Mouse (Mus musculus) forebrain, embryonic 11.5 days (tissue): ENCODE measurements at regions not wholly inside any gene's neighbourhood (a gene's known extent, or its start where the extent isn't known, plus 50 kb on each side); places are given as distances from the start of the nearest gene placed in this dataset.
A peak's percentile ranks its signal among the peaks of the same experiment; 100 is the strongest.

Experiments used
- ATAC-seq: fragments of 200-750 bp; cut with Nextera tagmentation; replicated peaks from 2 replicates; pipeline ENCODE4 v1.8.0; 2017; ENCODE audit warnings: moderate TSS enrichment; ENCODE audit not compliant: low FRiP score
- DNase-seq: peaks from one replicate; pipeline ENCODE4 v3.0.0-alpha.2; 2017; ENCODE audit warnings: low spot score
- H3K27ac ChIP-seq: fragments of 300-500 bp; sonication (generic); 2 replicates; pipeline ENCODE4 v1.5.1; 2014; ENCODE audit warnings: low read depth, low read length
- H3K27me3 ChIP-seq: fragments of 300-500 bp; sonication (generic); 2 replicates; pipeline ENCODE4 v1.6.1; 2014; ENCODE audit warnings: mild to moderate bottlenecking, low read length, mixed read lengths; ENCODE audit not compliant: control insufficient read depth, insufficient read depth
- H3K36me3 ChIP-seq: fragments of 300-500 bp; sonication (generic); 2 replicates; pipeline ENCODE4 v1.6.1; 2014; ENCODE audit warnings: mild to moderate bottlenecking, low read length, moderate library complexity, mixed read lengths; ENCODE audit not compliant: control insufficient read depth, insufficient read depth
- H3K4me1 ChIP-seq: fragments of 300-500 bp; sonication (generic); replicated peaks from 2 replicates; pipeline ENCODE4 v1.6.1; 2014; ENCODE audit warnings: low read length, mixed read lengths; ENCODE audit not compliant: control insufficient read depth, insufficient read depth
- H3K4me2 ChIP-seq: fragments of 300-500 bp; sonication (generic); 2 replicates; pipeline ENCODE4 v1.6.1; 2014; ENCODE audit warnings: low read depth, mild to moderate bottlenecking, low read length, moderate library complexity, mixed read lengths; ENCODE audit not compliant: severe bottlenecking
- H3K4me3 ChIP-seq: fragments of 300-500 bp; sonication (generic); 2 replicates; pipeline ENCODE4 v1.5.1; 2014; ENCODE audit warnings: low read depth, low read length
- H3K9ac ChIP-seq: fragments of 300-500 bp; sonication (generic); 2 replicates; pipeline ENCODE4 v1.6.1; 2014; ENCODE audit warnings: low read length
- H3K9me3 ChIP-seq: fragments of 300-500 bp; sonication (generic); 2 replicates; pipeline ENCODE4 v1.6.1; 2016; ENCODE audit warnings: low read length, mixed read lengths; ENCODE audit not compliant: control insufficient read depth
- WGBS: fragments of 180-500 bp; shearing (Covaris S2); extraction: QIAGEN DNeasy Blood & Tissue Kit; methylation state at CpG from one replicate; pipeline ENCODE4 v1.1.7; 2014; 5-methylcytosine and 5-hydroxymethylcytosine counted together

DNA sequence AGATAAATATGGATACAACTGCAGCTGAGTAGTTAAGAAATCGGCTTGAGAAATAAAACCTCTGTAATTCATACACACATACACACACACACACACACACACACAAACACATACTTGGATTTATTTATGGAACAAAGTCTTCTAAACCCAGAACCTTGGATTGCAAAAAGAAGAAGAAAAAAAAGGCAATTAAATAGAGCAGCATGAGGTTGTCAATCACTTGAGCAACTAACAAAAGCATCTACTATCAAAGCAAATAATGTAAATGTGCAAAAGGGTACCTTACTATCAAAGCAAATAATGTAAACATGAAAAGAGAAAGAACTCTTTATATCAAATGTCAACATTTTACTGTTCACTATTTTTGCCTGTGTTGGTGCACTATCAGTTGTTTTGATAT is 826.1 kb upstream of the Nr2f1 start:
- 9% methylated on average over 1 of the region's 1 CpGs for WGBS
- no peaks in the 10 kb centered on the region for H3K27me3 ChIP-seq
- no peaks in the 10 kb centered on the region for H3K36me3 ChIP-seq
- no peak overlapping the region for H3K4me3 ChIP-seq
- peak; percentile 51 for ATAC-seq
- peaks cover 5% of the 10 kb centered on the region; the same call in 1 of the 2 replicates for H3K4me1 ChIP-seq
- no peak overlapping the region for H3K27ac ChIP-seq
- no peak overlapping the region for H3K4me2 ChIP-seq
- no peaks in the 10 kb centered on the region for H3K9me3 ChIP-seq
- no peak overlapping the region for H3K9ac ChIP-seq
- DNase-seq: no peak

DNA sequence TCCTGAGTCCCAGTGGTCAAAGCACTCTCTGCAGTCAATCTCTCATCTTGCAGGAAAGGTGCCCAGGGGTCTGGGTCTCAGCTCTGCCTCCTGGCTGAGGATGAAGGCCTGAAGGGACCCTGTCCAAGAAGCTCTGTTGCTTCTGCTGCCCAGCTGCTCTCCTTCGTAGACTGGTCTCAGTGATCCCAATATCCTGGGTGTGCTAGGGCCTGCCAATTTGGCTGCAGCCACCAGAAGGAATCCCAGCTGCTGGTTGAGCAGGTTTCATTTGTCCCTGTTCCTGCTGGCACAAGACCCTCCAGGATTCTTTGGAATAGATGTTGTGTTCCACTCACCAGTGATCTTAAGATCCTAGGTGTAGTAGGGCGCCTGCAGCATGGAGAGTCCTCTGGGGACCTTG is 818.5 kb upstream of the Nr2f1 start:
- ATAC-seq (no peak), DNase-seq (no peak)
- no peaks in the 10 kb centered on the region for H3K27me3 ChIP-seq
- H3K36me3 ChIP-seq: no peaks in the 10 kb centered on the region
- no peak overlapping the region for H3K9ac ChIP-seq
- H3K9me3 ChIP-seq: no peaks in the 10 kb centered on the region
- H3K4me2 ChIP-seq: no peak overlapping the region
- H3K27ac ChIP-seq: no peak overlapping the region
- H3K4me1 ChIP-seq: no peaks in the 10 kb centered on the region
- H3K4me3 ChIP-seq: no peak overlapping the region
- 85% methylated on average over 2 of the region's 2 CpGs for WGBS

DNA sequence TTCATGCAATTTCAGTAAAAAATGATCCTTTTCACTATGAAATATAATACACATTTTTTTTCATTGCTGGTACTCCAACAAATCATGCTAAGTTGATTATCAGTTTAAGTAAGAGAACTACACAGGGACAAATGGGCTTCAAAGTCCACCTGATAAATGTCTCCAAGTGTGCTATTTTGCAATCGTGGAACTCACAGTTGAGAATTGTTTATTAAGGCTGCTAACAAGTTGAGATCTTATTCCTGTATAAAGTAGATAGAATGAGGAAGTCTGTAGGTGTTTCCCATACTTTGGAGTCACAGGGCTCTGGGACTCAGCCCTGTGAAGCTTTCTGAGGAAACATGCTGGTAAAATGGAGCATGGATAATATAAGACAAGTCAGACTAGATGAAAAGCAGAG is 803.8 kb upstream of the Nr2f1 start:
- H3K4me1 ChIP-seq: no peaks in the 10 kb centered on the region
- no peak overlapping the region for H3K9ac ChIP-seq
- no peaks in the 10 kb centered on the region for H3K9me3 ChIP-seq
- H3K36me3 ChIP-seq: no peaks in the 10 kb centered on the region
- DNase-seq (no peak), ATAC-seq (no peak)
- no peak overlapping the region for H3K4me3 ChIP-seq
- H3K27me3 ChIP-seq: no peaks in the 10 kb centered on the region
- H3K27ac ChIP-seq: no peak overlapping the region
- WGBS: 92% methylated on average over 1 of the region's 1 CpGs
- no peak overlapping the region for H3K4me2 ChIP-seq

DNA sequence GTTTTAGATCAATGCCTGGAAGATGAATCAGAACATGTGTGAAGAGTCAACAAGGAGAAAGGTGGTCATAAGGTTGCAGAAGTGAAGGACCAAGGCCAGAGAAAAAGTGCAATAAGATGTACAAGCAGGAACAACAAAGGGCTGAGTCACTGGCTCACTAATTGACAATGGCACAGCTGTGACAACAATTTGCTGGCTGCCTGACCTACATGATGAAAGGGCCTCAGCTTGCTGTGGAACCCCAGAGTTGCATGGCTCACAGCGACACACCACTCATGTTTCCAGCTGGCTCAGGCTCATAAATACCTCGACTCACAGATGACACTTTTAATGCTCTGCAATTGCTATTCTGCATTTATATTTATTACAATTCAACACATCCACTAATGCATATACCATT is 799.3 kb upstream of the Nr2f1 start:
- no peaks in the 10 kb centered on the region for H3K4me1 ChIP-seq
- WGBS: 70% methylated on average over 2 of the region's 2 CpGs
- ATAC-seq (no peak), DNase-seq (no peak)
- no peak overlapping the region for H3K27ac ChIP-seq
- H3K9ac ChIP-seq: no peak overlapping the region
- no peaks in the 10 kb centered on the region for H3K9me3 ChIP-seq
- no peak overlapping the region for H3K4me2 ChIP-seq
- H3K27me3 ChIP-seq: no peaks in the 10 kb centered on the region
- H3K36me3 ChIP-seq: no peaks in the 10 kb centered on the region
- H3K4me3 ChIP-seq: no peak overlapping the region

DNA sequence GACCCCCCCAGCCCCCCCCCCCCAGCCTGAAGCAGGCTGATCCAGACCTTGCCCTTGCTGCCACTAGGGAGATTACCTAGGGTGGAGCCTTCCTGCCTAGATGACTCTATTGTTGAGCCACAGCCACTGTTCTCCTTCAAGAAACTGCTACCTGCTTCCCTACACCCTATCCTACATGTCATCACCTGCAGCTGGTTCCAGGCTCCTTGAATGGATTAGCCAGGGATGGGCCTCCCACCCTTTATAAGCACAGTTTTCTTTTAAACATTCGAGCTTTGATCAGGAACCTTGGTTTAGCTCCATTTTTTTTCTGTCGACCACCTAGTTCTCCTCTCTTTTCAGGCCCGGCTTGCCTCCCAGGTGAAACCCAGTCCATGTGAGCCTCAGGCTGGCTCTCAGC is 792.8 kb upstream of the Nr2f1 start:
- H3K9ac ChIP-seq: no peak overlapping the region
- 85% methylated on average over 3 of the region's 3 CpGs for WGBS
- H3K4me2 ChIP-seq: no peak overlapping the region
- DNase-seq (no peak), ATAC-seq (no peak)
- H3K4me1 ChIP-seq: no peaks in the 10 kb centered on the region
- no peak overlapping the region for H3K4me3 ChIP-seq
- H3K27me3 ChIP-seq: no peaks in the 10 kb centered on the region
- H3K36me3 ChIP-seq: no peaks in the 10 kb centered on the region
- no peaks in the 10 kb centered on the region for H3K9me3 ChIP-seq
- H3K27ac ChIP-seq: no peak overlapping the region

DNA sequence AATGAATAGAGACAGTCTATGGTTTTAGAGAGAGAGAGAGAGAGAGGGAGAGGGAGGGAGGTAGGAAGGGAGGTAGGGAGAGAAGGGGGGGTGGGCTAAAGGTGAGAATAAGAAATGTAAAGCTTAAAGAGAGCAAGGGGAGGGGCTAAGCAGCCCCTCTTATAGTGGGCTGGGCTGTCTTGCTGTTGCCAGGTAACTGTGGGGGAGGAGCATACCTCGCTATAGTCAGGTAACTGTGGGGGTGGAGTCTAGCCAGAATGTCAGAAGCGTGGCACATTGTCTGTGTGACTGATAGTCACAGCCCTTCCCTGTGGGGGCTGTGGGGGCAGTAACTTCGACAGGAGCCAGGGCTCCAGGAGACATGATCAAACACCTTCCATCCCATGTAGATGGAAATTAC is 786.4 kb upstream of the Nr2f1 start:
- Histone ChIP-seq H3K4me2 (no peak overlapping the region), H3K27me3 (no peaks in the 10 kb centered on the region), H3K4me3 (no peak overlapping the region), H3K4me1 (no peaks in the 10 kb centered on the region), H3K9me3 (no peaks in the 10 kb centered on the region), H3K27ac (no peak overlapping the region), H3K36me3 (no peaks in the 10 kb centered on the region), H3K9ac (no peak overlapping the region)
- DNase-seq (no peak), ATAC-seq (no peak)
- WGBS: 38% methylated on average over 3 of the region's 3 CpGs

DNA sequence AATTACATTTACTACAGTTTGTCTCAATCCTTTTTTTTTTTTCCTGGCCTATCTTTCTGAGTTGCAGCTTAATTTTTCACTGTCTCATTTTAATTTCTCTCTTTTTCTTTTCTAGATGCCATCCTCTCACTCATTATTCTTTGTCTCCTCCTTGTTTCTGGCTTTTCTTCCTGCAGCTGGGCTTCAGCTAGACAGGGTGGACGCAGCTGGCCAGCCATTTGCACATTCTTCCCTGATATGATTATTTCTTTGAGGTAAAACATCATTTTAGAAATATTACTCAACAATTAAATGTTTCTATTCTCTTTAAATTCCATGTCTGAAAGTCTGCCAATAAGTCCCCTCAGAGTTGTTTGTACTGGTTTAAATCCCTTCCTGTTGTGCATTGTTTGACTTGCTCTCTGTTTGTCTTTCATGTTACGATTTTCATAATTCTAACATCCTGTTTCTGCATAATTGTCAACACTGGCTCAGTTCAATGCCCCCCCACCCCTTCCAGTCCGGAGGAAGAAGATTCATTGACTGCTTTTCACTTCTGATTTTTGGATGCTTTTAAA is 777.7 kb upstream of the Nr2f1 start:
- no peak overlapping the region for H3K9ac ChIP-seq
- H3K9me3 ChIP-seq: no peaks in the 10 kb centered on the region
- H3K36me3 ChIP-seq: no peaks in the 10 kb centered on the region
- WGBS: 87% methylated on average over 3 of the region's 3 CpGs
- H3K4me1 ChIP-seq: no peaks in the 10 kb centered on the region
- no peak overlapping the region for H3K27ac ChIP-seq
- no peak overlapping the region for H3K4me3 ChIP-seq
- no peak overlapping the region for H3K4me2 ChIP-seq
- no peak for DNase-seq
- no peak for ATAC-seq
- no peaks in the 10 kb centered on the region for H3K27me3 ChIP-seq

DNA sequence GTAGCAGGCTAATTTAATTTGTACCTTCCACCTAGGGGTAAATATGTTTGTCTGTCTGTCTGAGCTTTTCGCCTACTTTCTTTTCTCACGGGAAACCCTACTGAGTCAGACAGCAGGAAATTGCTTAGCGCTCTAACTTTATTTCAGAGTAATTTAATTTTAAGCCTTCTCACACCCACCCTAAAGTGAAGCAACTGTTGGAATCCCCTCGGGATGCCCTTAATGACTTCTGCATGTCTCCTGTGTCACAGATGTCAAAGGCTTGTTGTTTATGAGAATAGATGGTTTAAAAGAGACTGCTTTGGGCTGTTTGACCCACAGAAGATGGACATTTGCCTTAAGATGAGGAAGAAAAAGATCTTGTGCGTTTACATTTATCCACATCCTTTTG is 738.8 kb upstream of the Nr2f1 start:
- H3K9me3 ChIP-seq: no peaks in the 10 kb centered on the region
- ATAC-seq (no peak), DNase-seq (no peak)
- H3K27me3 ChIP-seq: no peaks in the 10 kb centered on the region
- no peak overlapping the region for H3K9ac ChIP-seq
- peaks cover 11% of the 10 kb centered on the region; the same call in 1 of the 2 replicates for H3K4me1 ChIP-seq
- H3K36me3 ChIP-seq: no peaks in the 10 kb centered on the region
- no peak overlapping the region for H3K4me2 ChIP-seq
- WGBS: 53% methylated on average over 5 of the region's 5 CpGs
- H3K4me3 ChIP-seq: no peak overlapping the region
- no peak overlapping the region for H3K27ac ChIP-seq

DNA sequence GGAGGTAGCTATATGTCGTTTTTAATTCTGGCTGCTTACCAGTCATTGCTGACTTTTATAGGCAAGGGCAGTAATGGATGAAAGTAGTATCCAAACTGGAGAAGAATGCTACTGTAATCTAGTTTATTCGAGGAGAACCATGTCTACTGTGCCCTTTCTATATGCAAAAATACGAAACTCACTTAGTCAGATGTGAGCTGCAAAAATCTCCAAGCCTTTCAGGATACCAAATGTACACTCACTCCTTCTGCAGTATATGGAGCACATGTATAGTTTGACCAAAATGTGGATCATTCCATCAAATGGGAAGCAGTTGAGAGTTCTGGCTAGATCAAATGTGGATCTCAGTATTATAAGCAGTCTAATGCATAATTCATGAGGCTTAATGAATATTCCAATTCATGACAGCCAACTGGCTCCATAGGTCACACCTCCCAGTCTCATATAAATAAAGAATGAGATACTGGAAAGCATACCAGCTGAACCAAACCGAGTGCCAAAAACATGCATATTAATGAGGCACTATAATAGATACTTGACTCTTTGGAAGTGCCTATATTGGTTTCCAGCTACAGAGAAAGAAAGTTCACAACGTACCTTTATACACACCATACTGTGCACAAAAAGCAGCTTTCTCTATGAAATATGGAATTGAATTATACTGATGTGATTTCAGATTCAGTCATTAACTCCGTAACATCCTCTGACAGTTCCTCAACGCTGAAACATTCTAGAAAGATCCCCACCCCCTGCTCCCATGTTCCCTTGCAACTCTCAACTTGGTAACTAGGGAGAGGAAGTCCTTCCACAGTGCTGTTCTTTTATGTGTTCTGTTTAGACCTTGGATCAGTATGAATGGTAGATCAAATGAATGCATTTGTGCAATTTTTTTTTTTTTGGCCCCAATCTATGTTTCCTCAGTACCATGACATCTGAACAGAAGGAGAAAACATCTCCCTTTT is 738.1 kb upstream of the Nr2f1 start:
- H3K4me3 ChIP-seq: no peak overlapping the region
- no peak overlapping the region for H3K27ac ChIP-seq
- H3K36me3 ChIP-seq: no peaks in the 10 kb centered on the region
- H3K4me2 ChIP-seq: no peak overlapping the region
- no peak for DNase-seq
- H3K9me3 ChIP-seq: no peaks in the 10 kb centered on the region
- H3K9ac ChIP-seq: no peak overlapping the region
- WGBS: 46% methylated on average over 7 of the region's 7 CpGs
- H3K27me3 ChIP-seq: no peaks in the 10 kb centered on the region
- peaks cover 11% of the 10 kb centered on the region; the same call in 1 of the 2 replicates for H3K4me1 ChIP-seq
- peak; percentile 90 for ATAC-seq
